Mouse (Mus musculus) brain, embryonic 14.5 days (tissue): Measurements from ENCODE around the gene Macf1.

ENCODE experiments used
- CTCF ChIP-seq: fragments of 200-500 bp; IDR thresholded peaks from 2 replicates; pipeline ENCODE4 v1.5.1; 2012; ENCODE audit warnings: inconsistent platforms, mild to moderate bottlenecking, moderate library complexity, borderline replicate concordance; ENCODE audit not compliant: insufficient read depth, insufficient read length; ENCODE audit errors: extremely low read depth
- POLR2A ChIP-seq: fragments of 200-500 bp; IDR thresholded peaks from 2 replicates; pipeline ENCODE4 v1.6.1; 2012; ENCODE audit warnings: mild to moderate bottlenecking, inconsistent platforms, borderline replicate concordance; ENCODE audit not compliant: poor library complexity, insufficient read depth, insufficient read length, severe bottlenecking; ENCODE audit errors: extremely low read depth

DNA sequence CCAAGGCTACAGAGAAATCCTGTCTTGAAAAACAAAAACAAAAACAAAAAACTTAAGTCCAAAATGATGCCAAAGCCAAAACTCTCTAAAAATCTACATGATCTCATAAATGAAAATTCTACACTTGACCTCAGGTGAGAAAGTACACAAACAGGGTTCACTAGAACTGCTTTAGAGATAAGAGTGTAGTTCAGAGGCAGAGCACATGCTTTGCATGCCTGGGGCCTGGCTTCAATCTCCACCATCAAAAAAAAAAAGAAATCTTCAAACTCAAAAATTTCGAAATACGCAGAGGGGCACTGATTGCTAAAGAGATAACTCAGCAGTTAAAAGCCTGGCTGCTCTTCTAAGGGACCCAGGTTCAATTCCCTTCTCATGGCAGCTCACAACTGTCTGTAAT is 37.1 kb downstream of the Macf1 start:
- no peak for TF ChIP-seq POLR2A
- no peak for TF ChIP-seq CTCF
